Mouse (Mus musculus) yolk sac, embryonic 10.5 days (tissue): ENCODE measurements around the gene Cd300a.
"Not testable (repeated sequence)": the region's sequence is repeated elsewhere in the genome, so short reads cannot be mapped to it uniquely, and the experiment has no call there.

Source experiments
- DNase-seq: peaks from one replicate; pipeline ENCODE4 v3.0.0-alpha.2; 2017; ENCODE audit warnings: low spot score

The Cd300a gene

GRCm38 (mm10) chr11:114907567-114907966 is 17.7 kb downstream of the Cd300a start:
- no peak for DNase-seq

DNA sequence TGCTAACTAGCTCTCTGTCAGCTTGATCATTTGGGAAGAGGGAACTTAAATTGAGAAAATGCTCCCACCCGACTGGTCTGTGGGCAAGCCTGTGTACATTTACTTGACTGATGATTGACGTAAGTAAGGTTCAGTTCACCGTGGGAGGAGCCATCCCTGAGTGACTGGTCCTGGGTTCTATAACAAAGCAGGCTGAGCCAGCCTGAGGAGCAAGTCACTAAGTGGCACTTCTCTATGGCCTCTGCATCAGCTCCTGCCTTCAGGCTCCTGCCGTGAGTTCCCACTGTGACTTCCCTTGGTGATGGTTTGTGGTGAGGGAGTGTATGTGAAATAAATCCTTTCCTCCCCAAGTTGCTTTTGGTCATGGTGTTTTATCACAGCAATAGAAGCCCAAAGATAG is 18.2 kb downstream of the Cd300a start:
- no peak for DNase-seq

GRCm38 (mm10) chr11:114909538-114909937 is 19.7 kb downstream of the Cd300a start:
- not testable (repeated sequence) for DNase-seq

- peak; percentile 56 for DNase-seq
Measured at GRCm38 (mm10) chr11:114912847-114913246, 23.0 kb downstream of the Cd300a start.

DNA sequence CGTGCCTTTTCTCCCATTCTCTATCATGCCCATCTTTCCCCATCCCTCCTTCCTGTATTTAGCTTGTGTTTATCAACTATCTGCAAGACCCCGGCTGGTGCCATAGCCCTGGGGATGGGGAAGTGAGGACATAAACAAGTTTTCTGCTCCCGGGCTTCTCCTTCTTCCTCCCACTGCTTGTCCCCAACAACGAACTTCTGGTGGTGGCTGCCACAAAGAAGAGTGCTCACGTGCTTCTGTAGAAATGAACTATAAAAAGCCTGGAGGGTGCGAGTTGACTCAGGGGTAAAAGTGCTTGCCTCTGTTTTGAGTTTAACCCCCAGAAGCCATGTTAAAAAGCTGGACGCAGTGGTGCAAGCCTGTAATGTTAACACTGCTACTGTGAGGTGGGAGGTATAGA is 25.1 kb downstream of the Cd300a start:
- no peak for DNase-seq

GRCm38 (mm10) chr11:114917120-114917519 is 27.3 kb downstream of the Cd300a start:
- DNase-seq: no peak

DNA sequence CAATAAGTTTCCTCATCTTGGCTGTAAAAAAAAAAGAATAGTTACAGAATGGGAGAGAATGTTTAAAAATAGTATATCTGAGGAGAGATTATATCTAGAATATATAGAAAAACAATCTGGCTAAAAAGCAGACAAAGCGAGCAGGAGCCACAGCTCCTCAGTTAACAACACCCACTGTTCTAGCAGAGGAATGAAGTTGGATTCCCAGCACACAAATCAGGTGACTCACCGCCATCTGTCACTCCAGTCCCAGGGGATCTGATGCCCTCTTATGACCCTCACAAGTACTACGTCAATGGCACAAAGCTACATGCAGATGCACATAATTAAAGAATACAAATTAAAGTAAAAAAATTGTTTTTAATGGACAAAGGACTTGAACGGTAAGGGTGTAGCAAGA is 32.6 kb downstream of the Cd300a start:
- DNase-seq: no peak

- peak; percentile 19 for DNase-seq
Measured at GRCm38 (mm10) chr11:114923961-114924360, 34.1 kb downstream of the Cd300a start.

DNA sequence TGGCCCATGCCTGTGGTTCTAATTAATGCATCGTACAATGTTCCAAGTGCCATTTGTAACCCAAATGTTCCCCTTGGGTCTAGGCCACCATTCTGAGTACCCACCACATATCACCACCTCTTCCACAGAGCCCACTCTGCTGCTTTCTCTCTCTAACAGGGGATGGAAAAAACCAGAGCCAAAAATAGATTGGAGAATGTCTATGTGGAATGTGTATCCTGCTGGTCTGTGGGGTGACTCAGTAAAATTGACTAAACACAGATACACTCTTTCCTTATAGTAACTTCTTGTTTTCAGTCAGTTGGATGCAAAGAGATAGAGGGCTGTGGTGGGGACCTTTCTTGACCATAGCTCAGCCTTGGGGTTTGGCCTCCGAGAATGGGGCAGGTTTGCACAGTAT is 39.7 kb downstream of the Cd300a start:
- DNase-seq: no peak

DNA sequence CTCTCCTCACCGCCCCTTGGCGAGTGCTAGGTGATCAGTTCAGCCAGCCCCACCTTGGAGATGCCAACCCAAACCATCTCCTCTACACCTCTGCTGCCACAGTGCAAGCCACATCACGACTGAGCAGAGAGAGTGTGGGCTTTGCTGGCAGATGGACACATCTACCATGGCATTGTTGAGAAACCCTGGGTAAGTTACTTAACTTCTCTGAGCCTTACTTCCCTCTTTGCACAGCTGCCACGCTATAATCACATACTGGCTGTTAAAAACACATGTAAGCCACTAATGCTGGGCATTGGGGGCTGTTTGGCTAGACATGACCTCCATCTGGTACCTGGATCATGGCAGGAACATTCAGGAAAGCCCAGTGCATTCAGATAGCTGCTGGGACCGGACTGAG is 41.2 kb downstream of the Cd300a start:
- no peak for DNase-seq

GRCm38 (mm10) chr11:114933591-114933990 is 43.8 kb downstream of the Cd300a start:
- DNase-seq: no peak

DNA sequence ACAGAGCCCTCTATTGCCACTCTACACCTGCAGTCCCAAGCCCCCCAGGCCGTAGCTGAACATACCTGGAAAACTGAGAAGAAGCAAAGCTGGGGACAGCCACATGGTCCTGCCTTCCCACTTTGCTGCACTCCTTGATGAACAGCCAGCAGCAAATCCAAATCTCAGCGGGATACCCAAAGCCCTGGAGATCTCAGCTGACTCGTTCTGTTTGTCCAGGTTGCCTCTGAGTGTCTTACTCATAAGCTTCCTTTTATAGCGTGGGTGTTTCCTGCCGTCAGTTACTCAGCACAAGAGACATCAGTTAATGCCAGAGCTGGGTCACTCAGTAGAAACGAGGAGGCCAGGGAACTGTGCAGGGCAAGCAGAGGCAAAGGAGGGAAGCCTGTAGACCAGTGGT is 44.3 kb downstream of the Cd300a start, which contains the start of gene Cd300lb:
Gene Cd300lb (minus strand): TSS at position 243 of the 400 bp plus-strand sequence.
- DNase-seq: no peak
